Mouse (Mus musculus) CH12.LX (cell line): ENCODE measurements at regions not wholly inside any gene's neighbourhood (a gene's known extent, or its start where the extent isn't known, plus 50 kb on each side); places are given as distances from the start of the nearest gene placed in this dataset.

Experiments
- DNase-seq: peaks from one replicate; pipeline ENCODE4 v3.0.0-alpha.2; 2013; ENCODE audit errors: extremely low read depth
- H3K27ac ChIP-seq: 2 replicates; pipeline ENCODE4 v1.5.1; 2012; ENCODE audit warnings: low read depth, mild to moderate bottlenecking, control low read depth, moderate library complexity; ENCODE audit not compliant: insufficient read depth
- H3K27me3 ChIP-seq: replicated peaks from 2 replicates; pipeline ENCODE3; 2012; ENCODE audit warnings: inconsistent platforms
- H3K36me3 ChIP-seq, 2 experiments: replicated peaks in 1 of 2; 2 replicates each; pipeline versions ENCODE3 to v1.6.1; 2012; ENCODE audit warnings: inconsistent platforms in 1 of 2, low read length in 1 of 2, mild to moderate bottlenecking in 1 of 2, mixed read lengths in 1 of 2, moderate library complexity in 1 of 2; ENCODE audit not compliant: control insufficient read depth in 1 of 2, insufficient read depth in 1 of 2
- H3K4me1 ChIP-seq, 2 experiments: 2 replicates each; pipeline ENCODE4 v1.6.1; 2012; ENCODE audit warnings: inconsistent platforms in 1 of 2, moderate library complexity in 1 of 2; ENCODE audit not compliant: insufficient read depth in 2 of 2, control insufficient read depth in 1 of 2
- H3K4me2 ChIP-seq: 2 replicates; pipeline ENCODE4 v1.6.1; 2012; ENCODE audit warnings: low read depth, mild to moderate bottlenecking, control low read depth; ENCODE audit not compliant: poor library complexity, insufficient read depth, severe bottlenecking
- H3K4me3 ChIP-seq, 3 experiments: fragments of 150-350 bp in 1 of 3; sonication (generic) in 1 of 3; replicated peaks in 1 of 3; 2 replicates each; pipeline versions ENCODE3 to v1.5.1; 2011 to 2012; ENCODE audit warnings: low read depth in 2 of 3, low read length in 2 of 3, mild to moderate bottlenecking in 2 of 3, moderate library complexity in 2 of 3, control low read depth in 1 of 3, improper control_type of control experiment in 1 of 3, inconsistent platforms in 1 of 3, mixed read lengths in 1 of 3; ENCODE audit not compliant: poor library complexity in 1 of 3
- H3K79me2 ChIP-seq: replicated peaks from 2 replicates; pipeline ENCODE4 v1.6.1; 2012; ENCODE audit warnings: mild to moderate bottlenecking, moderate library complexity; ENCODE audit not compliant: control insufficient read depth, poor library complexity, insufficient read depth, severe bottlenecking; ENCODE audit errors: extremely low read depth
- H3K9ac ChIP-seq: 2 replicates; pipeline ENCODE4 v1.6.1; 2012; ENCODE audit warnings: low read depth, mild to moderate bottlenecking, control low read depth, moderate library complexity; ENCODE audit not compliant: insufficient read depth
- H3K9me3 ChIP-seq: replicated peaks from 2 replicates; pipeline ENCODE3; 2012; ENCODE audit warnings: low read length, inconsistent platforms, mixed read lengths
- BHLHE40 ChIP-seq: IDR thresholded peaks from 2 replicates; pipeline ENCODE4 v1.6.1; 2011; ENCODE audit warnings: mild to moderate bottlenecking, low read depth, low read length, improper control_type of control experiment
- CHD1 ChIP-seq: IDR thresholded peaks from 2 replicates; pipeline ENCODE4 v1.6.1; 2012; ENCODE audit warnings: low read depth, low read length, improper control_type of control experiment, inconsistent platforms
- CTCF ChIP-seq, 2 experiments: IDR thresholded peaks in 1 of 2; conservative IDR thresholded peaks in 1 of 2; 2 replicates each; pipeline ENCODE4 v1.5.1; 2011 to 2012; ENCODE audit warnings: low read depth in 2 of 2, low read length in 2 of 2, improper control_type of control experiment in 1 of 2, inconsistent platforms in 1 of 2, mild to moderate bottlenecking in 1 of 2, moderate library complexity in 1 of 2
- E2F4 ChIP-seq: IDR thresholded peaks from 2 replicates; pipeline ENCODE4 v1.6.1; 2011; ENCODE audit warnings: low read depth, low read length, improper control_type of control experiment; ENCODE audit not compliant: insufficient replicate concordance
- ELF1 ChIP-seq: IDR thresholded peaks from 2 replicates; pipeline ENCODE4 v1.6.1; 2014; ENCODE audit warnings: low read depth, mild to moderate bottlenecking, inconsistent platforms, low read length, improper control_type of control experiment
- EP300 ChIP-seq: IDR thresholded peaks from 2 replicates; pipeline ENCODE4 v1.6.1; 2011; ENCODE audit warnings: low read length, improper control_type of control experiment
- GABPA ChIP-seq: IDR thresholded peaks from 2 replicates; pipeline ENCODE4 v1.6.1; 2012; ENCODE audit warnings: low read depth, low read length, improper control_type of control experiment, inconsistent platforms; ENCODE audit not compliant: insufficient replicate concordance
- HCFC1 ChIP-seq: IDR thresholded peaks from 2 replicates; pipeline ENCODE4 v1.6.1; 2012; ENCODE audit warnings: low read depth, mild to moderate bottlenecking, inconsistent platforms, low read length, improper control_type of control experiment
- JUN ChIP-seq: IDR thresholded peaks from 2 replicates; pipeline ENCODE4 v1.6.1; 2011; ENCODE audit warnings: low read depth, mild to moderate bottlenecking, low read length, improper control_type of control experiment, moderate library complexity; ENCODE audit not compliant: insufficient read depth
- JUND ChIP-seq: conservative IDR thresholded peaks from 2 replicates; pipeline ENCODE4 v1.6.1; 2011; ENCODE audit warnings: low read depth, low read length, improper control_type of control experiment
- KAT2A ChIP-seq: IDR thresholded peaks from 2 replicates; pipeline ENCODE4 v1.6.1; 2012; ENCODE audit warnings: low read length, improper control_type of control experiment, inconsistent platforms; ENCODE audit not compliant: insufficient replicate concordance
- MAZ ChIP-seq: IDR thresholded peaks from 2 replicates; pipeline ENCODE4 v1.6.1; 2012; ENCODE audit warnings: low read depth, mild to moderate bottlenecking, inconsistent platforms, low read length, improper control_type of control experiment, moderate library complexity
- MEF2A ChIP-seq: IDR thresholded peaks from 2 replicates; pipeline ENCODE4 v1.6.1; 2014; ENCODE audit warnings: low read depth, mild to moderate bottlenecking, inconsistent platforms, low read length, improper control_type of control experiment, borderline replicate concordance
- MXI1 ChIP-seq: IDR thresholded peaks from 2 replicates; pipeline ENCODE4 v1.6.1; 2011; ENCODE audit warnings: mild to moderate bottlenecking, low read depth, low read length, improper control_type of control experiment
- MYC ChIP-seq: IDR thresholded peaks from 2 replicates; pipeline ENCODE4 v1.6.1; 2011; ENCODE audit warnings: low read depth, mild to moderate bottlenecking, improper control_type of control experiment, low read length
- NRF1 ChIP-seq: IDR thresholded peaks from 2 replicates; pipeline ENCODE4 v1.6.1; 2014; ENCODE audit warnings: low read depth, mild to moderate bottlenecking, inconsistent platforms, low read length, improper control_type of control experiment, moderate library complexity
- POLR2A ChIP-seq: IDR thresholded peaks from 2 replicates; pipeline ENCODE4 v1.6.1; 2011; ENCODE audit warnings: low read depth, mild to moderate bottlenecking, improper control_type of control experiment, low read length
- POLR2AphosphoS2 ChIP-seq: IDR thresholded peaks from 2 replicates; pipeline ENCODE4 v1.6.1; 2011; ENCODE audit warnings: low read depth, low read length, improper control_type of control experiment
- RAD21 ChIP-seq: IDR thresholded peaks from 2 replicates; pipeline ENCODE4 v1.6.1; 2011; ENCODE audit warnings: low read depth, mild to moderate bottlenecking, low read length, improper control_type of control experiment, moderate library complexity
- SIN3A ChIP-seq: IDR thresholded peaks from 2 replicates; pipeline ENCODE4 v1.6.1; 2012; ENCODE audit warnings: low read length, improper control_type of control experiment, inconsistent platforms
- TBP ChIP-seq: conservative IDR thresholded peaks from 2 replicates; pipeline ENCODE4 v1.6.1; 2011; ENCODE audit warnings: low read depth, low read length, improper control_type of control experiment
- TCF12 ChIP-seq: IDR thresholded peaks from 2 replicates; pipeline ENCODE4 v1.6.1; 2014; ENCODE audit warnings: low read depth, mild to moderate bottlenecking, inconsistent platforms, low read length, improper control_type of control experiment
- USF1 ChIP-seq: IDR thresholded peaks from 2 replicates; pipeline ENCODE4 v1.6.1; 2014; ENCODE audit warnings: low read depth, mild to moderate bottlenecking, inconsistent platforms, low read length, improper control_type of control experiment
- USF2 ChIP-seq: conservative IDR thresholded peaks from 2 replicates; pipeline ENCODE4 v1.6.1; 2011; ENCODE audit warnings: low read depth, low read length, improper control_type of control experiment
- ZC3H11A ChIP-seq: IDR thresholded peaks from 2 replicates; pipeline ENCODE4 v1.6.1; 2012; ENCODE audit warnings: low read depth, mild to moderate bottlenecking, inconsistent platforms, low read length, improper control_type of control experiment
- ZNF384 ChIP-seq: IDR thresholded peaks from 2 replicates; pipeline ENCODE4 v1.6.1; 2012; ENCODE audit warnings: low read depth, low read length, improper control_type of control experiment, inconsistent platforms
- dilution Hi-C: fragments of 300-500 bp; cut with MboI; formaldehyde crosslinking; loops from 2 replicates; pipeline ENCODE4 v1.14.3; 2020; ENCODE audit warnings: low sequenced_read_pairs; ENCODE audit not compliant: extremely low pct_unique_long_range_greater_than_20kb, extremely low pct_ligation_motif_present
- in situ Hi-C: fragments of 300-500 bp; cut with MboI; formaldehyde crosslinking; loops from 3 replicates; pipeline ENCODE4 v1.14.3; 2019; ENCODE audit warnings: low sequenced_read_pairs, low pct_ligation_motif_present, low pct_unique_long_range_greater_than_20kb, mixed read lengths

GRCm38 (mm10) chr7:52510686-52511085 is 495.2 kb upstream of the 1700015G11Rik start:
- Histone ChIP-seq H3K27me3 (no peaks in the 10 kb centered on the region), H3K9ac (no peak overlapping the region), H3K4me3 (no peak overlapping the region), H3K79me2 (no peaks in the 10 kb centered on the region), H3K4me2 (no peak overlapping the region), H3K4me1 (no peaks in the 10 kb centered on the region), H3K9me3 (no peaks in the 10 kb centered on the region), H3K36me3 (no peaks in the 10 kb centered on the region), H3K27ac (no peak overlapping the region)
- in situ Hi-C loops = no loop called here
- DNase-seq = no peak
- TF ChIP-seq TCF12 (no peak), KAT2A (no peak), POLR2AphosphoS2 (no peak), ZC3H11A (no peak), SIN3A (no peak), MEF2A (no peak), USF1 (no peak), GABPA (no peak), POLR2A (no peak), TBP (no peak), RAD21 (no peak), EP300 (no peak), E2F4 (no peak), MXI1 (no peak), MYC (no peak), ZNF384 (no peak), BHLHE40 (no peak), USF2 (no peak), NRF1 (no peak), MAZ (no peak)
- dilution Hi-C loops = no loop called here

GRCm38 (mm10) chr7:52507988-52508387 is 492.5 kb upstream of the 1700015G11Rik start:
- no peak overlapping the region for H3K27ac ChIP-seq
- H3K4me1 ChIP-seq = no peaks in the 10 kb centered on the region
- no peaks in the 10 kb centered on the region for H3K36me3 ChIP-seq
- no peak for DNase-seq
- H3K9me3 ChIP-seq = no peaks in the 10 kb centered on the region
- H3K27me3 ChIP-seq = no peaks in the 10 kb centered on the region
- no peak overlapping the region for H3K9ac ChIP-seq
- in situ Hi-C loops (no loop called here), dilution Hi-C loops (no loop called here)
- H3K4me2 ChIP-seq = no peak overlapping the region
- H3K79me2 ChIP-seq = no peaks in the 10 kb centered on the region
- H3K4me3 ChIP-seq = no peak overlapping the region
- TF ChIP-seq RAD21 (no peak), NRF1 (no peak), TBP (no peak), JUND (no peak), JUN (no peak), CHD1 (no peak), HCFC1 (no peak), POLR2AphosphoS2 (no peak), SIN3A (no peak), ELF1 (no peak), CTCF (conservative IDR thresholded peaks at IDR 0.05 in 1 of 2, IDR thresholded peaks at IDR 0.05 in 1 of 2; ENCODE audit: low read depth in 2 of 2, low read length in 2 of 2) (no peak)
